Mouse (Mus musculus) retina, postnatal 7 days (tissue): ENCODE data around the gene Olfr427.
"Not testable (repeated sequence)": the region's sequence is repeated elsewhere in the genome, so short reads cannot be mapped to it uniquely, and the experiment has no call there.

Experiments used
- DNase-seq: peaks from one replicate; pipeline ENCODE4 v3.0.0-alpha.2; 2012; ENCODE audit warnings: low read depth, low spot score

Olfr427 gene

GRCm38 (mm10) chr1:174096591-174096990, at the start of gene Olfr427:
Gene Olfr427, plus strand, starts transcription at chr1:174096891.
- DNase-seq = no peak

DNA sequence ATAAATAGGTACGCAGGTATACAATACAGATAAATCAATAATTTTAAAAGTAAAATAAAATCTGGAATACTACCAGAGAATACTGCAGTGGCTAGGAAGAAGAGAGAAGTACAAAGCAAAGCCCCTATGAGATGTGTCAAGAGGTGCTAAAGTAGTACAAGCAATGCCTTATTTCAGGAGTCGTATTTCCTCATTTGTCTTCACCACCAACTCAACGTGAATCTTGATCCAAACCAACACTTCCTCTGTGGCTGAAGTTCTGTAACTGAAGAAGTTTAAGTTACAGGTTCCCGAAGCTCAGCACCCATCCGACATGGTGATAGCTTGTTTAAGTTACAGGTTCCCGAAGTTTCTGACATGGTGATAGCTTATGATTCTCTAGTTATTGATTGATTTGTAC, 48.5 kb upstream of the Olfr427 start:
- DNase-seq = not testable (repeated sequence)

DNA sequence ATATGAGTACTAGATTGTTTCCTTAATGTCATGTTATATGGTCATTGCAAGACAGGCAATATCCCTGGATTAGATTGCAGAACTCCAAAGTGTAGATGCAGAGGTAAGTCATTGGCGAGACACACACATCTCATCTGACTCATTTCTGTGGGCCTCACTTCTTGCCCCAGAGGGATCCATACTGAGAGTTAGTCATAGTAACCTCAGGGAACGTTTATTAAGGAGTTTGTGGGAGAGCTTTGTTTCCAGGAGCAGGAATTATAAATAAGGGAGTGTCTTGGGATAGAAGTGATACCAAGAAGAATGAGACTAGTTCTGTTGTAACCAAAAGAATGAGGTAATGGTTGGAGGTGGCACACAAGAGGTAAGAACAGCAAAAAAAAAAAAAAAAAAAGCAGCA, 47.8 kb upstream of the Olfr427 start, which contains the start of gene Olfr432:
TSS of gene Olfr432 (plus strand) at position 313 of the 400 bp plus-strand sequence.
- DNase-seq = no peak

DNA sequence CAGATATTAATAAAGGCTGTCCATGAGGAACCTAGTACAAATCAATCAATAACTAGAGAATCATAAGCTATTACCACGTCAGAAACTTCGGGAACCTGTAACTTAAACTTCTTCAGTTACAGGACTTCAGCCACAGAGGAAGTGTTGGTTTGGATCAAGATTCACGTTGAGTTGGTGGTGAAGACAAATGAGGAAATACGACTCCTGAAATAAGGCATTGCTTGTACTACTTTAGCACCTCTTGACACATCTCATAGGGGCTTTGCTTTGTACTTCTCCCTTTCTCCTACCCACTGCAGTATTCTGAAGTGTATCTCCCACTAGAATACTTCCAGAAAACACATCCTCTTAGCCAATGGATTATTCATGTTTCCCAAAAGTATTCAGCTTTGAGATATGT, 47.3 kb upstream of the Olfr427 start:
- DNase-seq = not testable (repeated sequence)

- no peak for DNase-seq
Observed at GRCm38 (mm10) chr1:174050532-174050931, 46.2 kb upstream of the Olfr427 start.

- DNase-seq = no peak
Observed at GRCm38 (mm10) chr1:174051515-174051914, 45.2 kb upstream of the Olfr427 start.

- no peak for DNase-seq
Observed at GRCm38 (mm10) chr1:174051931-174052536, 44.7 kb upstream of the Olfr427 start.

DNA sequence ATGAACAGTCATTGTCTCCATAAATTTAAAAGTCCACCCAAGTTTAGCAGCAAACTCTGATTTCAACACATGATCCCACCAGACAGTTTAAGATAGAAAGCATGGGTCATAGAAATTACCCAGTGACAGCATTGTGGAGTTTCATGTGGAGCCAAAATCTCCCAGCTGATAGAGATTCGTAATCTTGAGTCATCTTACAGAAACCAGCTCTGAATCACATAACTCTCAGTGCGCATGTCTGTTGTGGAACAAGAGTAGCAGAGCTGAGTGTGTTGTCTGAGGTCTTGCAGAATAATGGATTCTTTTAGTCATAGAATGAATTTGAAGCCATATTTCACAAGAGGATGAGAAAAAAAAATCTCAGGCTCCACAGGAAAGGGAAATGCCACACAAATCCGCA, 43.7 kb upstream of the Olfr427 start:
- no peak for DNase-seq

DNA sequence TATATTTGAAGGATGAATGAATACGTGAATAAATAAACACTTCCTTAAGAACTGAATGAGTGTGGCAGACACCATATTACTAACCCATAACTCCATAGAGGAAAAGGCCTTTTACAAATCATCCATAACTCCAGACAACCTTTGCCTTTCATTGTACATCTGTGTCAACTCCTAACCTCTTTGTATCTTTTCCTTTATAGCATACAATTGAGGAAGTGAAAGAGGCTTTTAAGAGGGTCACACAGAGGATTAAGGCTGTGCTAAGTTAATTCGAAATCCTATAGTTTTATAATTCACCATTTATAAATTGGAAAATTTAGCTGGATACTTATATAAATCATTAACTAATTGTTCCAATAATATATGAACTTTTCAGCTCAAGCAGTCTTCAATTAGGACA, 41.4 kb upstream of the Olfr427 start:
- no peak for DNase-seq

DNA sequence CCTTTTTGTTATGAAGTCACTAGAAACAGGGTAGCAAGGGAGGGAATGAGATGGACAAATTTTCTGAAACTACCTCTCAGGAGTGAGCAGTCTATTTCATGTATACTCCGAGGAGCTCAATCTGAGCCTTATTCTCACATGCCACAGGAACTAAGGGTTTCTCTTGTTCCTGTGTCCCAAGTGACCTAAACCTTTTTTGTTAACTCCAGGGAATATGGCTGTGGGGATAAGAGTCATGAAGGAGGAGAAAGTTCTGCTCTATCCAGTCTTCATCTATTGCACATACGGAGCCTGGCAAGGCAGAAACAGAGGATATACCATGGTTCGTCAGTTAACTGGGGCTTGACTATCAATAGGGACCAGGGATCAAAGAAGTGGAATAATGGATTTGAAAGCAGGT, 30.4 kb upstream of the Olfr427 start, which contains the start of gene Olfr430:
TSS of gene Olfr430 (plus strand) at position 301 of the 400 bp plus-strand sequence.
- DNase-seq = no peak

DNA sequence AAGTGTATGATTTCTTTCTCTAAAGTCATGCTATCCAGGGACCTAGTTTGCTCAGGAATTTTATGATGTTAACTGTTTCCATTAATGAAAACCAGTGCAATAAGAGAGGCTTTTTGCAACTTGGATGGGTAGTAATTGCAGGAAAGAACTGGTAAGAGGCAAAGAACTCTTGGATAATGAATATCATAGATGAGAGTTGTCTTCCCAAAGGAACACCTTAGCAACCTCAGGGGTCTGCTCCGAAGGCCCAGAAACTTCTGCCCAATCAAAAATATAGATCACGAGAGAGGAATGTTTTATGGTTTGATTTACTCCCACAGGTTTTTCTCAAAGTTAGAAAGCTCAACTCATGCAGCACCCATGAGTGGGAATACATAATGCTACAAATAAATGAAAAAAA, 12.7 kb upstream of the Olfr427 start, which contains the start of gene Olfr429:
TSS of gene Olfr429 (plus strand) at position 301 of the 400 bp plus-strand sequence.
- no peak for DNase-seq

DNA sequence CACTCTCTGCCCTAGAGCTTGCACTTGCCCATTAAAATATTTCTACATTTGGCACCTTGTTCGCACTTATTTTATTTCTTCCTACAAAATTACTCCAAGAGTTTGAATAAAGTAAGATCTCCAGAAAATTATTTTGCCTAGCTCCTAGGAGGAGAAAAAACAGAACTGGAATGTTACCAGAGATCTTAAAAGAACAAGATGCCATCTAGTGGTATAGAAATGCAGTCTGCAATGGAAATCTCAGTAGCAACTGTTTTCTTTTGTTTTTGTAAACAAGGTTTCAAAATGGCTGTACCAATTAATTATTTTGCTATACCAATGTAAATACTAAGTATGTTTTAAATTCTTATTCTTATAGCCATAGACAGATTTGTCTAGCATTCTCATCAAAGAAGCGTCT, 7.0 kb downstream of the Olfr427 start:
- no peak for DNase-seq

- no peak for DNase-seq
Observed at GRCm38 (mm10) chr1:174121062-174121461, 24.4 kb downstream of the Olfr427 start, which contains the start of gene Olfr231. Gene Olfr231, minus strand, starts transcription at chr1:174121162.

- DNase-seq = no peak
Observed at GRCm38 (mm10) chr1:174131217-174131616, 34.5 kb downstream of the Olfr427 start, which contains the start of gene Olfr424. Gene Olfr424, plus strand, starts transcription at chr1:174131517.

- peak; percentile 14 for DNase-seq
Observed at GRCm38 (mm10) chr1:174131999-174132398, 35.3 kb downstream of the Olfr427 start.

- DNase-seq = no peak
Observed at GRCm38 (mm10) chr1:174141384-174141783, 44.7 kb downstream of the Olfr427 start.

GRCm38 (mm10) chr1:174146696-174147095, 50.0 kb downstream of the Olfr427 start:
- DNase-seq = no peak

GRCm38 (mm10) chr1:174149289-174149688, 52.6 kb downstream of the Olfr427 start:
- no peak for DNase-seq
